Comparison of ENCODE assay signal across 8 mouse cellular contexts in the genomic region with DNA sequence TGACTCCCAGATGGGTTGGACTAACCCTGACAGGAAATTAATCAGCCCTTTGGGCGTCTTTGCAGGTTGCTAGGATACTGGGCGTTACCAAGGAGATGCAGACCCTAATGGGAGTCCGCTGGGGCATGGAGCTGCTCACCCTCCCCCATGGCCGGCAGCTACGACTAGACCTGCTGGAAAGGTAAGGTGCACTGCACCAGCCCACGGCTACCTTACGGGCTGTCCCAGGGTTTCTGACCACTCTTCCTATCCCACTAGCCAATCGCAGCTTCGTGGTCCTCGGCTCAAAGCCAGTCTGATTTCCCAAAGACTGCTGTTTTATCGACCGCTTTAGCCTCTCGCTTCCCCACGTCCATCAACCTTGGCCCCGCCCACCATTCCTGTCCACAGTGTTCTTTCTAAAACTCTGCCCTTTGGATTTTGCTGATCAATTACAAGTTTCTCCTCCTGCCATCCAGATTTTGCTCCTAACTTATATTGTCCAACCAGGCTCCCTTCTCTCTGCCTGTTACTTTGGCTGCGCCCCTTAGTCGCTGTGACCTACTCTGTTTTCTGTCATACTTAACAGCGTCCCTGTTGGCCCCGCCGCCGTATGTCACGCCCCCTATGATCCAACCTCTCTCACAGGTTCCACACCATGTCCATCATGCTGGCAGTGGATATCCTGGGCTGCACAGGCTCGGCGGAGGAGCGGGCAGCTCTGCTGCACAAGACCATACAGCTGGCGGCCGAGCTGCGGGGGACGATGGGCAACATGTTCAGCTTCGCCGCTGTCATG. TPM values are rescaled to one million over a fixed set of nuclear protein-coding genes. Genes with fewer than 3 reads are reported as not detected.
DNase-seq lines count a peak whose midpoint lies in the region; ATAC-seq and TF ChIP-seq lines count a peak whose summit lies in the region.

No protein-coding gene starts in this region.

- 49% methylated on average over 31 of the region's 31 CpGs for WGBS in heart, adult 2 months
- 11% methylated on average over 31 of the region's 31 CpGs for WGBS in kidney, embryonic 15.5 days
- WGBS in lung, postnatal 0 days, result 32% methylated on average over 31 of the region's 31 CpGs
- 30% methylated on average over 31 of the region's 31 CpGs for WGBS in stomach, embryonic 15.5 days

- H3K4me3 ChIP-seq in gastrocnemius, adult 2 months, result peak overlapping the region; percentile 31
- H3K4me3 ChIP-seq in heart, adult 2 months, result peak overlapping the region; percentile 36
- H3K4me3 ChIP-seq in kidney, embryonic 15.5 days (replicated peaks), result peak overlapping the region; percentile 44
- H3K4me3 ChIP-seq in lung, postnatal 0 days (ENCODE audit: low read depth, low read length), result peak overlapping the region; percentile 24
- H3K4me3 ChIP-seq in stomach, embryonic 15.5 days (replicated peaks), result peak overlapping the region; percentile 38

- H3K79me2 ChIP-seq in heart, adult 2 months (replicated peaks; ENCODE audit: control insufficient read depth, insufficient read depth, low read length), result no peaks in the 10 kb centered on the region

- H3K27me3 ChIP-seq in heart, adult 2 months (ENCODE audit: control insufficient read depth, insufficient read depth, low read length), result no peaks in the 10 kb centered on the region
- H3K27me3 ChIP-seq in kidney, embryonic 15.5 days, result no peaks in the 10 kb centered on the region
- H3K27me3 ChIP-seq in lung, postnatal 0 days (replicated peaks; ENCODE audit: insufficient read depth, low read length), result no peaks in the 10 kb centered on the region
- no peaks in the 10 kb centered on the region for H3K27me3 ChIP-seq in stomach, embryonic 15.5 days (replicated peaks)

- peak overlapping the region; percentile 71 for H3K4me2 ChIP-seq in kidney, embryonic 15.5 days
- H3K4me2 ChIP-seq in lung, postnatal 0 days (replicated peaks; ENCODE audit: low read depth, low read length), result peak overlapping the region; percentile 48
- peak overlapping the region; percentile 52 for H3K4me2 ChIP-seq in stomach, embryonic 15.5 days

- intact Hi-C loops in gastrocnemius, adult 2 months (cut with DNase I), result no loop called here
- intact Hi-C loops in gastrocnemius, postnatal 36 days (cut with DNase I), result no loop called here
- intact Hi-C loops in heart, adult 2 months (cut with DNase I), result no loop called here

- peak; percentile 91 for ATAC-seq in kidney, embryonic 15.5 days (replicated peaks; ENCODE audit: low FRiP score)
- ATAC-seq in lung, postnatal 0 days, result peak; percentile 92
- peak; percentile 91 for ATAC-seq in stomach, embryonic 15.5 days (ENCODE audit: insufficient read depth, low FRiP score, low read depth)

- no peaks in the 10 kb centered on the region for H3K4me1 ChIP-seq in heart, adult 2 months (ENCODE audit: control insufficient read depth, insufficient read depth, low read length)
- H3K4me1 ChIP-seq in kidney, embryonic 15.5 days, result peaks cover 21% of the 10 kb centered on the region
- H3K4me1 ChIP-seq in lung, postnatal 0 days (ENCODE audit: insufficient read depth, low read depth, low read length), result no peaks in the 10 kb centered on the region
- peaks cover 5% of the 10 kb centered on the region; the same call in 1 of the 2 replicates for H3K4me1 ChIP-seq in stomach, embryonic 15.5 days

- no peak for DNase-seq in gastrocnemius, adult 2 months
- no peak for DNase-seq in gastrocnemius, postnatal 36 days
- peak; percentile 54 to 66 for DNase-seq in heart, adult 2 months
- peak; percentile 85 for DNase-seq in lung, postnatal 0 days (ENCODE audit: low spot score)
- DNase-seq in gastrocnemius, adult 8-10 months (ENCODE audit: low spot score in 2 of 2), result no peak
- DNase-seq in left cerebral cortex, adult 9 months (ENCODE audit: low spot score in 2 of 2), result no peak

- no peaks in the 10 kb centered on the region for H3K36me3 ChIP-seq in heart, adult 2 months (ENCODE audit: control insufficient read depth, insufficient read depth, low read length)
- H3K36me3 ChIP-seq in kidney, embryonic 15.5 days, result peaks cover 65% of the 10 kb centered on the region
- H3K36me3 ChIP-seq in lung, postnatal 0 days (ENCODE audit: insufficient read depth, low read length), result peaks cover 12% of the 10 kb centered on the region; the same call in 1 of the 2 replicates
- H3K36me3 ChIP-seq in stomach, embryonic 15.5 days, result peaks cover 19% of the 10 kb centered on the region; the same call in 1 of the 2 replicates

- no peak overlapping the region for H3K9ac ChIP-seq in heart, adult 2 months (ENCODE audit: low read depth, low read length)
- H3K9ac ChIP-seq in kidney, embryonic 15.5 days, result peak overlapping the region; percentile 26; the same call in 1 of the 2 replicates
- H3K9ac ChIP-seq in lung, postnatal 0 days (replicated peaks; ENCODE audit: low read depth), result no peak overlapping the region
- H3K9ac ChIP-seq in stomach, embryonic 15.5 days, result no peak overlapping the region

- no peak for TF ChIP-seq CTCF in gastrocnemius, adult 2 months (IDR thresholded peaks at IDR 0.05)
- no peak for TF ChIP-seq CTCF in heart, adult 2 months (IDR thresholded peaks at IDR 0.05)
- no peak for TF ChIP-seq CTCF in lung, postnatal 0 days (IDR thresholded peaks at IDR 0.05)

- no peaks in the 10 kb centered on the region for H3K9me3 ChIP-seq in kidney, embryonic 15.5 days (replicated peaks)
- H3K9me3 ChIP-seq in lung, postnatal 0 days (ENCODE audit: low read length), result no peaks in the 10 kb centered on the region
- no peaks in the 10 kb centered on the region for H3K9me3 ChIP-seq in stomach, embryonic 15.5 days

- H3K27ac ChIP-seq in gastrocnemius, adult 2 months, result no peak overlapping the region
- no peak overlapping the region for H3K27ac ChIP-seq in heart, adult 2 months
- H3K27ac ChIP-seq in kidney, embryonic 15.5 days, result peak overlapping the region; percentile 78
- no peak overlapping the region; the same call in 1 of the 2 replicates for H3K27ac ChIP-seq in lung, postnatal 0 days (ENCODE audit: low read length)
- H3K27ac ChIP-seq in stomach, embryonic 15.5 days, result peak overlapping the region; percentile 51; the same call in 1 of the 2 replicates

- TF ChIP-seq EP300 in heart, adult 2 months (IDR thresholded peaks at IDR 0.05; ENCODE audit: insufficient read depth, low read depth, low read length), result no peak
- no peak for TF ChIP-seq EP300 in lung, postnatal 0 days (IDR thresholded peaks at IDR 0.05)

- peak; percentile 51; the same call in 1 of the 2 replicates for TF ChIP-seq POLR2A in heart, adult 2 months (IDR thresholded peaks at IDR 0.05; ENCODE audit: insufficient read depth, low read depth, low read length)

RNA-seq across cellular contexts. Expression of a gene that starts 6.0 kb away (rescaled TPM):
- total RNA-seq in gastrocnemius, adult 2 months (2021), result 1 to 10 TPM; 3.7 to 4.9 TPM
- 1 to 10 TPM; 3.9 to 5.1 TPM for total RNA-seq in gastrocnemius, postnatal 36 days (2021)
- 1 to 10 TPM; 8.2 to 9.4 TPM for total RNA-seq in heart, adult 2 months (2021)
- polyA plus RNA-seq in heart, adult 2 months (2012; rRNA removed), result 19.4 and 22.2 TPM in 2 replicates
- 64.8 and 70.5 TPM in 2 replicates for polyA plus RNA-seq in kidney, embryonic 15.5 days (2015; fragmentation: Nextera tagmentation; extraction: Ambion mirVana)
- polyA plus RNA-seq in lung, postnatal 0 days (2015; fragmentation: Nextera tagmentation; extraction: Ambion mirVana), result 60.9 and 63.5 TPM in 2 replicates
- 63.8 and 68.5 TPM in 2 replicates for polyA plus RNA-seq in stomach, embryonic 15.5 days (2015; fragmentation: Nextera tagmentation; extraction: Ambion mirVana)
- total RNA-seq in gastrocnemius, adult 8-10 months (2022), result 1 to 10 TPM; 4.3 to 5.1 (median 4.6) TPM

RNA-seq across cellular contexts. Expression of a gene that starts 10.3 kb away (rescaled TPM):
- total RNA-seq in gastrocnemius, adult 2 months (2021), result not detected
- total RNA-seq in gastrocnemius, postnatal 36 days (2021), result not detected
- not detected for total RNA-seq in heart, adult 2 months (2021)
- not detected in 2 replicates for polyA plus RNA-seq in heart, adult 2 months (2012; rRNA removed)
- polyA plus RNA-seq in kidney, embryonic 15.5 days (2015; fragmentation: Nextera tagmentation; extraction: Ambion mirVana), result 0.18 TPM in 1 of 2 replicates, not detected in the other
- 0.30 TPM in 2 replicates for polyA plus RNA-seq in lung, postnatal 0 days (2015; fragmentation: Nextera tagmentation; extraction: Ambion mirVana)
- polyA plus RNA-seq in stomach, embryonic 15.5 days (2015; fragmentation: Nextera tagmentation; extraction: Ambion mirVana), result 0.27 and 0.45 TPM in 2 replicates
- total RNA-seq in gastrocnemius, adult 8-10 months (2022), result not detected

RNA-seq across cellular contexts. Expression of a gene that starts 24.4 kb away (rescaled TPM):
- total RNA-seq in gastrocnemius, adult 2 months (2021), result not detected
- total RNA-seq in gastrocnemius, postnatal 36 days (2021), result not detected
- under 1 TPM; 0.10 to 0.11 TPM for total RNA-seq in heart, adult 2 months (2021)
- polyA plus RNA-seq in heart, adult 2 months (2012; rRNA removed), result 0.61 and 0.98 TPM in 2 replicates
- polyA plus RNA-seq in kidney, embryonic 15.5 days (2015; fragmentation: Nextera tagmentation; extraction: Ambion mirVana), result 0.15 and 0.25 TPM in 2 replicates
- polyA plus RNA-seq in lung, postnatal 0 days (2015; fragmentation: Nextera tagmentation; extraction: Ambion mirVana), result 1.8 and 2.4 TPM in 2 replicates
- polyA plus RNA-seq in stomach, embryonic 15.5 days (2015; fragmentation: Nextera tagmentation; extraction: Ambion mirVana), result 0.23 and 0.41 TPM in 2 replicates
- under 1 TPM in 1 of 4 experiments, not detected in 3; 0.09 TPM for total RNA-seq in gastrocnemius, adult 8-10 months (2022)

RNA-seq across cellular contexts. Expression of a gene that starts 24.5 kb away (rescaled TPM):
- total RNA-seq in gastrocnemius, adult 2 months (2021), result 1 to 10 TPM; 1.3 to 2.5 TPM
- 1 to 10 TPM; 2.0 to 2.1 TPM for total RNA-seq in gastrocnemius, postnatal 36 days (2021)
- 1 to 10 TPM; 2.4 to 4.2 TPM for total RNA-seq in heart, adult 2 months (2021)
- polyA plus RNA-seq in heart, adult 2 months (2012; rRNA removed), result 2.2 and 3.3 TPM in 2 replicates
- polyA plus RNA-seq in kidney, embryonic 15.5 days (2015; fragmentation: Nextera tagmentation; extraction: Ambion mirVana), result 5.1 and 5.5 TPM in 2 replicates
- polyA plus RNA-seq in lung, postnatal 0 days (2015; fragmentation: Nextera tagmentation; extraction: Ambion mirVana), result 2.9 and 3.3 TPM in 2 replicates
- 4.4 TPM in 2 replicates for polyA plus RNA-seq in stomach, embryonic 15.5 days (2015; fragmentation: Nextera tagmentation; extraction: Ambion mirVana)
- total RNA-seq in gastrocnemius, adult 8-10 months (2022), result 1 to 10 TPM; 1.4 to 3.8 (median 2.3) TPM

RNA-seq across cellular contexts. Expression of a gene that starts 30.2 kb away (rescaled TPM):
- 10 to 100 TPM in 1 of 2 experiments, 1 to 10 TPM in 1; 4.4 to 12.0 TPM for total RNA-seq in gastrocnemius, adult 2 months (2021)
- total RNA-seq in gastrocnemius, postnatal 36 days (2021), result 1 to 10 TPM; 6.4 to 7.0 TPM
- 10 to 100 TPM; 27.1 to 28.9 TPM for total RNA-seq in heart, adult 2 months (2021)
- 38.7 and 52.8 TPM in 2 replicates for polyA plus RNA-seq in heart, adult 2 months (2012; rRNA removed)
- polyA plus RNA-seq in kidney, embryonic 15.5 days (2015; fragmentation: Nextera tagmentation; extraction: Ambion mirVana), result 32.5 and 37.2 TPM in 2 replicates
- 51.8 and 53.5 TPM in 2 replicates for polyA plus RNA-seq in lung, postnatal 0 days (2015; fragmentation: Nextera tagmentation; extraction: Ambion mirVana)
- 26.2 and 28.6 TPM in 2 replicates for polyA plus RNA-seq in stomach, embryonic 15.5 days (2015; fragmentation: Nextera tagmentation; extraction: Ambion mirVana)
- 1 to 10 TPM; 3.3 to 6.6 (median 6.1) TPM for total RNA-seq in gastrocnemius, adult 8-10 months (2022)

Comparison
In these comparisons a context has a peak if more than half of its experiments do, and no peak if none do; other contexts are left out.
1. DNase-seq: peak in heart, adult 2 months (2 of 2) and lung, postnatal 0 days (single experiment); none in gastrocnemius, adult 2 months (single experiment), gastrocnemius, postnatal 36 days (0 of 2), gastrocnemius, adult 8-10 months (0 of 2) and left cerebral cortex, adult 9 months (0 of 2).
2. H3K27ac ChIP-seq: peak in kidney, embryonic 15.5 days (single experiment) and stomach, embryonic 15.5 days (single experiment); none in gastrocnemius, adult 2 months (single experiment), heart, adult 2 months (single experiment) and lung, postnatal 0 days (single experiment).
3. Peak in every context shown above with its lines, with median percentiles within 50 percentile points of each other: H3K4me3 ChIP-seq, ATAC-seq and H3K4me2 ChIP-seq.